Mouse (Mus musculus) MEL (cell line): ENCODE measurements around the gene Mcf2. TPM values are rescaled to one million over a fixed set of nuclear protein-coding genes. Genes with fewer than 3 reads are reported as not detected.

Experiments
- DNase-seq: peaks from one replicate; pipeline ENCODE4 v3.0.0; 2011; ENCODE audit warnings: low read depth, low spot score
- H3K27ac ChIP-seq: 2 replicates; pipeline ENCODE4 v1.5.1; 2012; ENCODE audit warnings: low read depth, mild to moderate bottlenecking, control low read depth, low read length, moderate library complexity; ENCODE audit not compliant: control insufficient read depth
- H3K27me3 ChIP-seq, 2 experiments: fragments of 150-350 bp in 1 of 2; sonication (generic) in 1 of 2; 2 replicates each; pipeline ENCODE4 v1.6.1; 2012; ENCODE audit warnings: low read length in 2 of 2, mild to moderate bottlenecking in 2 of 2, improper control_type of control experiment in 1 of 2, moderate library complexity in 1 of 2; ENCODE audit not compliant: insufficient read depth in 2 of 2, control insufficient read depth in 1 of 2
- H3K36me3 ChIP-seq, 2 experiments: 2 replicates each; pipeline ENCODE4 v1.6.1; 2012 to 2014; ENCODE audit warnings: low read length in 2 of 2, improper control_type of control experiment in 1 of 2, inconsistent platforms in 1 of 2, mild to moderate bottlenecking in 1 of 2; ENCODE audit not compliant: insufficient read depth in 2 of 2, control insufficient read depth in 1 of 2
- H3K4me1 ChIP-seq, 2 experiments: fragments of 150-350 bp in 1 of 2; sonication (generic) in 1 of 2; 2 replicates each; pipeline ENCODE4 v1.6.1; 2012; ENCODE audit warnings: low read length in 2 of 2, improper control_type of control experiment in 1 of 2, mild to moderate bottlenecking in 1 of 2; ENCODE audit not compliant: insufficient read depth in 2 of 2, control insufficient read depth in 1 of 2
- H3K4me3 ChIP-seq, 2 experiments: fragments of 150-350 bp in 1 of 2; sonication (generic) in 1 of 2; 2 replicates each; pipeline ENCODE4 v1.5.1; 2012; ENCODE audit warnings: low read depth in 2 of 2, low read length in 2 of 2, mild to moderate bottlenecking in 2 of 2, moderate library complexity in 2 of 2, control low read depth in 1 of 2, improper control_type of control experiment in 1 of 2; ENCODE audit not compliant: control insufficient read depth in 1 of 2, insufficient read depth in 1 of 2
- H3K79me2 ChIP-seq: 2 replicates; pipeline ENCODE4 v1.6.1; 2012; ENCODE audit warnings: mild to moderate bottlenecking, low read length, moderate library complexity; ENCODE audit not compliant: control insufficient read depth, poor library complexity, insufficient read depth
- H3K9ac ChIP-seq: 2 replicates; pipeline ENCODE4 v1.6.1; 2012; ENCODE audit warnings: low read depth, mild to moderate bottlenecking, control low read depth, low read length, moderate library complexity; ENCODE audit not compliant: control insufficient read depth, poor library complexity, severe bottlenecking
- H3K9me3 ChIP-seq: fragments of 150-350 bp; sonication (generic); replicated peaks from 2 replicates; pipeline ENCODE4 v1.6.1; 2012; ENCODE audit warnings: mild to moderate bottlenecking, low read length, improper control_type of control experiment, moderate library complexity; ENCODE audit not compliant: insufficient read depth
- CHD1 ChIP-seq: IDR thresholded peaks from 2 replicates; pipeline ENCODE4 v1.6.1; 2012; ENCODE audit warnings: low read depth, mild to moderate bottlenecking, inconsistent platforms, low read length, improper control_type of control experiment
- ELF1 ChIP-seq: IDR thresholded peaks from 2 replicates; pipeline ENCODE4 v1.6.1; 2014; ENCODE audit warnings: low read depth, mild to moderate bottlenecking, inconsistent platforms, low read length, improper control_type of control experiment, moderate library complexity
- HCFC1 ChIP-seq: IDR thresholded peaks from 2 replicates; pipeline ENCODE4 v1.6.1; 2012; ENCODE audit warnings: low read depth, mild to moderate bottlenecking, inconsistent platforms, low read length, improper control_type of control experiment, moderate library complexity
- JUND ChIP-seq: IDR thresholded peaks from 2 replicates; pipeline ENCODE4 v1.6.1; 2011; ENCODE audit warnings: low read depth, mild to moderate bottlenecking, improper control_type of control experiment, low read length
- KAT2A ChIP-seq: conservative IDR thresholded peaks from 2 replicates; pipeline ENCODE4 v1.6.1; 2012; ENCODE audit warnings: low read depth, low read length, improper control_type of control experiment, inconsistent platforms
- MAX ChIP-seq: IDR thresholded peaks from 2 replicates; pipeline ENCODE4 v1.6.1; 2011; ENCODE audit warnings: low read length, improper control_type of control experiment
- MEF2A ChIP-seq: IDR thresholded peaks from 2 replicates; pipeline ENCODE4 v1.6.1; 2014; ENCODE audit warnings: low read depth, mild to moderate bottlenecking, inconsistent platforms, low read length, improper control_type of control experiment; ENCODE audit not compliant: poor library complexity, insufficient replicate concordance, severe bottlenecking; ENCODE audit errors: extremely low read depth
- MXI1 ChIP-seq: IDR thresholded peaks from 2 replicates; pipeline ENCODE4 v1.6.1; 2011; ENCODE audit warnings: mild to moderate bottlenecking, low read depth, low read length, improper control_type of control experiment
- MYB ChIP-seq: IDR thresholded peaks from 2 replicates; pipeline ENCODE4 v1.6.1; 2011; ENCODE audit warnings: mild to moderate bottlenecking, low read depth, low read length, improper control_type of control experiment
- MYC ChIP-seq: IDR thresholded peaks from 2 replicates; pipeline ENCODE4 v1.6.1; 2011; ENCODE audit warnings: low read depth, mild to moderate bottlenecking, low read length, improper control_type of control experiment, moderate library complexity
- POLR2AphosphoS5 ChIP-seq: IDR thresholded peaks from 2 replicates; pipeline ENCODE4 v1.6.1; 2012; ENCODE audit warnings: low read depth, borderline replicate concordance, mild to moderate bottlenecking, inconsistent platforms, low read length, moderate library complexity, mixed read lengths
- RCOR1 ChIP-seq: IDR thresholded peaks from 2 replicates; pipeline ENCODE4 v1.6.1; 2012; ENCODE audit warnings: low read depth, mild to moderate bottlenecking, inconsistent platforms, low read length, improper control_type of control experiment
- SIN3A ChIP-seq: IDR thresholded peaks from 2 replicates; pipeline ENCODE4 v1.6.1; 2012; ENCODE audit warnings: low read length, improper control_type of control experiment, inconsistent platforms
- TAL1 ChIP-seq: IDR thresholded peaks from 2 replicates; pipeline ENCODE4 v1.6.1; 2012; ENCODE audit warnings: mild to moderate bottlenecking, inconsistent platforms, low read length, moderate library complexity, mixed read lengths
- TCF12 ChIP-seq: IDR thresholded peaks from 2 replicates; pipeline ENCODE4 v1.6.1; 2014; ENCODE audit warnings: low read depth, mild to moderate bottlenecking, inconsistent platforms, low read length, improper control_type of control experiment, moderate library complexity
- UBTF ChIP-seq: IDR thresholded peaks from 2 replicates; pipeline ENCODE4 v1.6.1; 2012; ENCODE audit warnings: low read depth, mild to moderate bottlenecking, inconsistent platforms, low read length, improper control_type of control experiment, moderate library complexity, borderline replicate concordance; ENCODE audit not compliant: insufficient read depth
- ZC3H11A ChIP-seq: IDR thresholded peaks from 2 replicates; pipeline ENCODE4 v1.6.1; 2012; ENCODE audit warnings: low read depth, mild to moderate bottlenecking, inconsistent platforms, low read length, improper control_type of control experiment
- ZKSCAN1 ChIP-seq: IDR thresholded peaks from 2 replicates; pipeline ENCODE4 v1.6.1; 2012; ENCODE audit warnings: low read depth, mild to moderate bottlenecking, inconsistent platforms, low read length, improper control_type of control experiment, moderate library complexity
- ZNF384 ChIP-seq: IDR thresholded peaks from 2 replicates; pipeline ENCODE4 v1.6.1; 2012; ENCODE audit warnings: low read depth, mild to moderate bottlenecking, inconsistent platforms, low read length, improper control_type of control experiment
- polyA plus RNA-seq, 2 experiments: library from polyadenylated mRNA; stranded (reverse) in 1 of 2; unstranded in 1 of 2; fragments of >175 nt in 1 of 2; fragments of >200 nt in 1 of 2; gene quantifications; 2 replicates each; pipeline versions ENCODE4 v1.2.1 to v1.2.4; 2012; ENCODE audit warnings: low replicate concordance in 2 of 2, low read depth in 1 of 2; ENCODE audit not compliant: insufficient read length in 2 of 2, insufficient read depth in 1 of 2, missing spikeins in 1 of 2
- total RNA-seq: library from RNA; depleted of rRNA; stranded (reverse); fragments of 300-350 nt; gene quantifications from 2 replicates; pipeline ENCODE4 v1.2.3, GENCODE M21; 2012

Gene Mcf2
- total and polyA plus RNA-seq, 3 experiments: not detected

DNA sequence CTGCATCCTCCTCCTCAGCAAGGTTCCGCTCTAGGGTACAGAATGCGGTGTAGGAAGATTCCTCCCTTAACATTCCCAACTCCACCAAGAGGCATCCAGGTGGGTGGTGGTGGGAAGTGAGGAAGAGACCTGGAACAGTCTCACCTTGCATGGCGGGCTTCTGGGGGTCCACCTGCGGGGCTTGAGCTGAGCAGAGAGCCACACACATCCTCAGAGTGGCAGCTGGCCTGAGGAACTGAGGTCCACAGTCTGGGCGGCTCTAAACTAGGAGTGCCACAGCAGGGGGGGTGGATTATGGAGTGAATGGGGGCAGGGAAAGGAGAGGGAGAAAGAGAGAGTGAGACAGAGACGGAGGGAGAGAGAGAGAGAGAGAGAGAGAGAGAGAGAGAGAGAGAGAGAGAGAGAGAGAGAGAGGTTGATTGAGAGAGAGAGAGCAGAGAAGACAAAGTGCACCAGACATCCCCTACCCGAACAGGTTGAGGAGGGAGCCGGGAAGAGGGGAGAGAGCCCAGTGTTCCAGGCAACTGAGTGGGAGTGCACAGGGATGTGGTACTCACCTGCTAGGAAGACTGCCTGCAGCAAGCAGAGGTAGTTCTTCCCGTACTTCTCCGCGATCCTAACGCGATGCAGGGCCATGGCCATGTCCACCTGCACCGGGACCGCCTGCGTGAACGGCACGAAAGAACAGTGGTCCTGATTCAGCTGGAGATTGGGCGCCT is 705 bp downstream of the Mcf2 start:
- DNase-seq: no peak

DNA sequence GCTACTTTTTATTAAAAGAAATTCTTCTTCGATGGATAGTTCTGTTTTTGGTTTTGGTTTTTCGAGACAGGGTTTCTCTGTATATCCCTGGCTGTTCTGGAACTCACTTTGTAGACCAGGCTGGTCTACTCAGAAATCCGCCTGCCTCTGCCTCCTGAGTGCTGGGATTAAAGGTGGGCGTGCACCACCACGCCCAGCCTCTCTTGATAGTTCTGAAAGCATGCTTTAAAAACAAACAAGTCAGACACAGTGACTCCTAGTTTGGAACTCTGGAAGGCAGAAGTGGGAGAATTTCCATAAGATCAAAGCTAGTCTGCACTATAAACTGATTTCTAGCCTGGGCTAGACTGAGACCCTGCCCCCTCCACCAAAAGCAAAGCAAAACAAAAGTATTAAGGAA is 8.8 kb downstream of the Mcf2 start:
- no peak overlapping the region for H3K4me3 ChIP-seq
- no peaks in the 10 kb centered on the region for H3K36me3 ChIP-seq
- H3K9me3 ChIP-seq: no peaks in the 10 kb centered on the region
- no peaks in the 10 kb centered on the region for H3K79me2 ChIP-seq
- TF ChIP-seq UBTF (no peak), TAL1 (no peak), SIN3A (no peak), RCOR1 (no peak), MEF2A (no peak), JUND (no peak), TCF12 (no peak), ZKSCAN1 (no peak), ELF1 (no peak), MXI1 (no peak), MYC (no peak), ZC3H11A (no peak), POLR2AphosphoS5 (no peak), MYB (no peak), ZNF384 (no peak), KAT2A (no peak), HCFC1 (no peak), CHD1 (no peak), MAX (no peak)
- no peak overlapping the region for H3K27ac ChIP-seq
- no peak overlapping the region for H3K9ac ChIP-seq
- H3K4me1 ChIP-seq: no peaks in the 10 kb centered on the region
- no peak for DNase-seq
- H3K27me3 ChIP-seq: no peaks in the 10 kb centered on the region

More for the DNA sequence above, 705 bp downstream of the Mcf2 start:
- Histone ChIP-seq H3K79me2 (no peaks in the 10 kb centered on the region), H3K9me3 (no peaks in the 10 kb centered on the region), H3K36me3 (no peaks in the 10 kb centered on the region), H3K27ac (no peak overlapping the region), H3K9ac (no peak overlapping the region), H3K4me1 (no peaks in the 10 kb centered on the region), H3K27me3 (no peaks in the 10 kb centered on the region), H3K4me3 (no peak overlapping the region)
- TF ChIP-seq MAX: no peak
